Mouse (Mus musculus): ENCODE results near the gene Bmyc.

- TF ChIP-seq EP300 (IDR thresholded peaks at IDR 0.05; ENCODE audit: low read depth) (no peak), CTCF (IDR thresholded peaks at IDR 0.05; ENCODE audit: low read depth) (no peak)
Measured at GRCm38 (mm10) chr2:25698696-25699095, 7.8 kb upstream of the Bmyc start.

All from heart, postnatal 0 days (tissue).